ENCODE assay signal across 17 mouse cellular contexts in the genomic region with DNA sequence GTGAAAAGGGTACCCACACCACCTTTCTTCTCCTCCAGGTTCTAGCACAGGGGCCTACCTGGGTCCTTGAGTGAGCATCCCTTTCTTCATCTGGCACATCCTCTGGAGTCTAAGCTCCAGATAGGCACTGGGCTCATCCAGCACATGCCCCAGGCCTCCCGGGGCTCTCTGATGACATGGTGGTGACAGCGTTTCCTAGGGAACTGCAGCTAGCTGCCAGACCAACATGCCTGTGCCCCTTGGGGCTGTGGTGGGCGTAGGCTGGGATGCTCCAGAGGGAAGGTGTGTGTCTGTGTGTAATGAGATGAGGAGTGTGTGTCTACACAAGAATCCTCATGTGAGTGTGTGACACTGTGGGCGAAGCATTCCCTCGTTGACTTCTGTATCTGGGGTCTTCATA. TPM values are rescaled to one million over a fixed set of nuclear protein-coding genes. Genes with fewer than 3 reads are reported as not detected.
DNase-seq lines count a peak whose midpoint lies in the region; ATAC-seq lines count a peak whose summit lies in the region.
"Had no signal": no experiment of that assay in that cellular context is flagged by ENCODE, and none has a peak within 500 bp of the region (broad histone marks: within the 10 kb centered on the region; RNA-seq: fewer than 3 reads in every experiment).

No protein-coding gene starts in this region.

- H3K4me1 ChIP-seq in hindbrain, embryonic 10.5 days (replicated peaks), result peaks cover 31% of the 10 kb centered on the region
- peaks cover 10% of the 10 kb centered on the region for H3K4me1 ChIP-seq in hindbrain, embryonic 14.5 days (replicated peaks; ENCODE audit: control insufficient read depth, insufficient read depth, low read length)
- H3K4me1 ChIP-seq in neural tube, embryonic 13.5 days (replicated peaks), result peaks cover 34% of the 10 kb centered on the region
- peaks cover 30% of the 10 kb centered on the region for H3K4me1 ChIP-seq in embryonic facial prominence, embryonic 14.5 days (ENCODE audit: control insufficient read depth, insufficient read depth, low read length)

- H3K4me2 ChIP-seq in hindbrain, embryonic 14.5 days (replicated peaks), result no peak overlapping the region
- H3K4me2 ChIP-seq in neural tube, embryonic 13.5 days, result no peak overlapping the region
- no peak overlapping the region for H3K4me2 ChIP-seq in embryonic facial prominence, embryonic 14.5 days (ENCODE audit: low read depth, low read length)
- H3K4me2 ChIP-seq: forebrain, embryonic 15.5 days; midbrain, embryonic 13.5 days had no signal

- H3K27ac ChIP-seq in hindbrain, embryonic 10.5 days, result peak overlapping the region; percentile 50
- H3K27ac ChIP-seq in hindbrain, embryonic 14.5 days, result no peak overlapping the region; the same call in 1 of the 2 replicates
- 0 out of 2 replicates have a peak overlapping the region, but pooled peaks have one; percentile 1 for H3K27ac ChIP-seq in neural tube, embryonic 13.5 days (replicated peaks)
- no peak overlapping the region for H3K27ac ChIP-seq in embryonic facial prominence, embryonic 14.5 days (replicated peaks; ENCODE audit: low read depth, low read length)
- H3K27ac ChIP-seq: forebrain, embryonic 15.5 days; layer of hippocampus, adult 2 months; macrophage; midbrain, embryonic 13.5 days had no signal

- no peaks in the 10 kb centered on the region for H3K9me3 ChIP-seq in hindbrain, embryonic 10.5 days
- no peaks in the 10 kb centered on the region for H3K9me3 ChIP-seq in hindbrain, embryonic 14.5 days (ENCODE audit: control insufficient read depth, low read length)
- H3K9me3 ChIP-seq in neural tube, embryonic 13.5 days, result no peaks in the 10 kb centered on the region
- H3K9me3 ChIP-seq in embryonic facial prominence, embryonic 14.5 days (ENCODE audit: control insufficient read depth, low read length), result no peaks in the 10 kb centered on the region
- H3K9me3 ChIP-seq: forebrain, embryonic 15.5 days; midbrain, embryonic 13.5 days had no signal

- ATAC-seq in hindbrain, embryonic 14.5 days (ENCODE audit: low FRiP score), result no peak
- no peak for ATAC-seq in neural tube, embryonic 13.5 days (ENCODE audit: low read depth)
- peak; percentile 56 for ATAC-seq in embryonic facial prominence, embryonic 14.5 days (ENCODE audit: low read depth)
- ATAC-seq in megakaryocyte-erythroid progenitor cell, adult 5-6 weeks (replicated peaks; ENCODE audit: low FRiP score, low TSS enrichment, poor library complexity, severe bottlenecking), result no peak
- ATAC-seq: forebrain, embryonic 15.5 days; midbrain, embryonic 13.5 days had no signal

- H3K36me3 ChIP-seq in hindbrain, embryonic 10.5 days, result no peaks in the 10 kb centered on the region
- no peaks in the 10 kb centered on the region for H3K36me3 ChIP-seq in hindbrain, embryonic 14.5 days (replicated peaks; ENCODE audit: control insufficient read depth, insufficient read depth)
- no peaks in the 10 kb centered on the region for H3K36me3 ChIP-seq in neural tube, embryonic 13.5 days
- no peaks in the 10 kb centered on the region for H3K36me3 ChIP-seq in embryonic facial prominence, embryonic 14.5 days (ENCODE audit: control insufficient read depth, insufficient read depth, low read length)
- H3K36me3 ChIP-seq: forebrain, embryonic 15.5 days; midbrain, embryonic 13.5 days had no signal

- WGBS in hindbrain, embryonic 10.5 days, result 75% methylated on average over 5 of the region's 5 CpGs
- 69% methylated on average over 5 of the region's 5 CpGs for WGBS in hindbrain, embryonic 14.5 days
- 72% methylated on average over 5 of the region's 5 CpGs for whole genome bisulfite sequencing in neural tube, embryonic 13.5 days
- 66% methylated on average over 5 of the region's 5 CpGs for WGBS in embryonic facial prominence, embryonic 14.5 days

- no peak overlapping the region for H3K9ac ChIP-seq in hindbrain, embryonic 14.5 days
- no peak overlapping the region for H3K9ac ChIP-seq in neural tube, embryonic 13.5 days
- H3K9ac ChIP-seq in embryonic facial prominence, embryonic 14.5 days (ENCODE audit: low read depth, low read length), result no peak overlapping the region
- H3K9ac ChIP-seq: forebrain, embryonic 15.5 days; midbrain, embryonic 13.5 days had no signal

- H3K27me3 ChIP-seq in hindbrain, embryonic 10.5 days (ENCODE audit: insufficient read depth, poor library complexity, severe bottlenecking), result no peaks in the 10 kb centered on the region
- H3K27me3 ChIP-seq in hindbrain, embryonic 14.5 days (ENCODE audit: control insufficient read depth, insufficient read depth, low read length), result no peaks in the 10 kb centered on the region
- H3K27me3 ChIP-seq in neural tube, embryonic 13.5 days, result no peaks in the 10 kb centered on the region
- no peaks in the 10 kb centered on the region for H3K27me3 ChIP-seq in embryonic facial prominence, embryonic 14.5 days (replicated peaks; ENCODE audit: control insufficient read depth, insufficient read depth, low read length)
- H3K27me3 ChIP-seq: forebrain, embryonic 15.5 days; midbrain, embryonic 13.5 days had no signal

- peak; percentile 18 for DNase-seq in hindbrain, embryonic 10.5 days (ENCODE audit: low spot score)
- no peak for DNase-seq in hindbrain, embryonic 14.5 days (ENCODE audit: low spot score)
- no peak for DNase-seq in neural tube, embryonic 10.5 days (ENCODE audit: extremely low spot score, low spot score)
- DNase-seq in embryonic facial prominence, embryonic 14.5 days (ENCODE audit: low spot score), result no peak
- no peak for DNase-seq in cerebellum, adult 9-10 months
- DNase-seq: adrenal gland, adult 2 months; kidney, adult 2 months; kidney, postnatal 10 days; layer of hippocampus, postnatal 36 days; lung, adult 18-20 months; right cerebral cortex, adult 18-20 months had no signal

- H3K4me3 ChIP-seq in hindbrain, embryonic 10.5 days, result no peak overlapping the region
- no peak overlapping the region for H3K4me3 ChIP-seq in hindbrain, embryonic 14.5 days (replicated peaks; ENCODE audit: low read length)
- H3K4me3 ChIP-seq in neural tube, embryonic 13.5 days, result no peak overlapping the region
- no peak overlapping the region for H3K4me3 ChIP-seq in embryonic facial prominence, embryonic 14.5 days (ENCODE audit: low read depth, low read length)
- H3K4me3 ChIP-seq: forebrain, embryonic 15.5 days; layer of hippocampus, adult 2 months; midbrain, embryonic 13.5 days had no signal

RNA-seq across cellular contexts. Expression of a gene that starts 31.3 kb away (rescaled TPM):
- 4.7 and 5.2 TPM in 2 replicates for polyA plus RNA-seq in hindbrain, embryonic 10.5 days (2016; fragmentation: Nextera tagmentation; extraction: Ambion mirVana)
- 5.2 and 5.3 TPM in 2 replicates for polyA plus RNA-seq in hindbrain, embryonic 14.5 days (2014; fragmentation: Nextera tagmentation; extraction: Ambion mirVana)
- polyA plus RNA-seq in neural tube, embryonic 13.5 days (2015; fragmentation: Nextera tagmentation; extraction: Ambion mirVana), result 5.5 and 6.6 TPM in 2 replicates
- polyA plus RNA-seq in embryonic facial prominence, embryonic 14.5 days (2014; fragmentation: Nextera tagmentation; extraction: Ambion mirVana), result 11.0 and 11.6 TPM in 2 replicates
- 1.4 and 2.4 TPM in 2 replicates for total RNA-seq in megakaryocyte-erythroid progenitor cell, adult 5-6 weeks (2014; fragmentation: Nextera tagmentation)
- 1.1 and 2.1 TPM in 2 replicates for total RNA-seq in megakaryocyte-erythroid progenitor cell, adult 5-6 weeks (2017)

Comparison
In these comparisons a context has a peak if more than half of its experiments do, and no peak if none do; other contexts are left out.
1. H3K27ac ChIP-seq: peak in hindbrain, embryonic 10.5 days (single experiment) and neural tube, embryonic 13.5 days (single experiment); none in hindbrain, embryonic 14.5 days (single experiment) and embryonic facial prominence, embryonic 14.5 days (single experiment).